Mouse (Mus musculus) heart, postnatal 10 days (tissue): ENCODE measurements at regions not wholly inside any gene's neighbourhood (a gene's known extent, or its start where the extent isn't known, plus 50 kb on each side); places are given as distances from the start of the nearest gene placed in this dataset.

Experiments
- DNase-seq, 2 experiments: peaks; one replicate each; pipeline ENCODE4 v3.0.0; 2021
- intact Hi-C: fragments of 180-260 bp; cut with DNase I; formaldehyde crosslinking; loops from one replicate; pipeline ENCODE4 v1.15.1; 2025

DNA sequence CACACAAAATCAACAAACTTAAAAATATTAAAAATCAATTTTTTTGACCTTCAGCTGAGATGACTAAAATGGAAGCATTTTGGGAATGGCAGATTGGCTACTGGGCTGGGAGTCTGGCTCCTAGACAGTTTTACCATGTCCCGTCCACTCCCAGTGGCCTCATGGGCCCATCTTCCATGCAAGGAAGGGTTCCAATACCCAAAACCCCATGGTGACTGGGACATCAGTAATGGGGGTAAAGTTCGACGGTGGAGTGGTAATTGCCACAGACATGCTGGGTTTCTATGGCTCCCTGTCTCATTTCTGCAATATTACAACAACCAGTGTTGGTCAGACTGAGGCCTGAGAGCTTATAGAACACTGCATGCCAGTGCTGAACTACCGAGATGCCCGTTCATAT, 82.2 kb downstream of the Il20rb start:
- intact Hi-C loops: loop anchor here (10.0 kb wide), 1 partner anchor 640 kb away; no protein-coding TSS in a partner anchor
- no peak for DNase-seq

DNA sequence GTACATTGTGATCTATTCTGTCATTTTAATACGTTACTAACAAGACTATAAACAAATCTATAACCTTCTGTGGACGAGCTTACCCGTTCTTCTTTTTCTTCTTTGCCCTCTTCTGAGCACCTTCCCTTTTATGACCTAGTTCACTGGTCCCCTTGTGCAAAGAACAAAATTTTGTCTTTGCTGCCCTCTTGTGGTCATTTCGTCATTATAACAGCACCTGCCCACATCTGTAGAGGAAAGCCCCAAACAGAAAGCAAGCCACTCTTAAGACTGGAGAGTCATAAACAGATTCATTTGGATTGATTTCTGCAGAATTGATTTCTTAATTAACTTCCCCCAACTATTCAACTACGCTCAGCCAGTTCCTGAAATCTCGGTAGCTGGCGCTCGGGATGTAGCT, 86.2 kb downstream of the Il20rb start:
- intact Hi-C loops: loop anchor here (1.0 to 10.0 kb wide), 2 partner anchors 553 to 636 kb away; no protein-coding TSS in a partner anchor
- DNase-seq: peak; percentile 64 to 81

DNA sequence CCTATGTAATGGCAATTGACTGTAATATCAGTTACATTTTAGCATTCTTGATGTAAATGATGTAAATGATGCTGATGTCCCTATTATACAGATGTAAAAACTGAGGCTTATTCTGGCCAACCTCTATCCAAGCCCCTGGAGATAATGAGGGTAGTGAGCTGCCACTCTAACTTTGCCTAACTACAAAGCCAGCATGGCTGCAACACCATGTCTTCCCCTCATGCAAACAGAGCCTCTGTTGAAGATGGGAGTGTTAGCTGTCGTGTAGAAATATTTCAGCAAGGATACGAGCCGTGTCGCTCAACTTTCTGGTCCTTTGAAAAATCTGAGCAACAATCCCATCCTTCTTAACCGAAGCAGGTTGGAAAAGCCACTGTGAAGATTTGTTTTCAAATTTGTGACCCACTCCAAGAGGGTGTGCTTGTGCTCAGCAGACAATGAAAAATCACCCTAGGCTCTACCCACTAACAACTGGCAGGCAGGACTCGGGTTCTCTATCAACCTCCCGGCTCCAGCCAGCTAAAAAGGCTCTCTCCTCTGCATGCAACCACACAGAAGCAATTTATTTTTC, 90.2 kb downstream of the Il20rb start:
- intact Hi-C loops: no loop called here
- DNase-seq: no peak

DNA sequence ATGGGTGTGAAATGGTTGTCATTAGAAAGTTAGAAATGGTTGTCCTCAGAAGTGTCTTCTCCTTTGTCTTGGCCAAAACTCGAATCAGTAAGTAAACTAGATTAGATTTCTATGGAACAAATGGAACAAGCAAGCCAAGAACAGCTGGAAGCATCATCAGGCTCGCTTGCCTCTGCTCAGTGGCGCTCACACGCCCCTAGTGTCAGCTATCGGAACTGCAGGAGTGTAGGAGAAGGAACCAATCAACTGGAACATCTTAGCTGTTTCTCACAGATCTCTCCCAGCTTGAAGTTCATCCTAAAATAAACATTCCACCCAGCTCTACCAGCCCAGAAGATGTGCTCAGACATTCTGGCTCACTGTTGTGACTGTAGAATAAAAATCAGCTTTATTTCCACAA, 90.9 kb downstream of the Il20rb start:
- intact Hi-C loops: no loop called here
- peak; percentile 75 to 89 for DNase-seq

DNA sequence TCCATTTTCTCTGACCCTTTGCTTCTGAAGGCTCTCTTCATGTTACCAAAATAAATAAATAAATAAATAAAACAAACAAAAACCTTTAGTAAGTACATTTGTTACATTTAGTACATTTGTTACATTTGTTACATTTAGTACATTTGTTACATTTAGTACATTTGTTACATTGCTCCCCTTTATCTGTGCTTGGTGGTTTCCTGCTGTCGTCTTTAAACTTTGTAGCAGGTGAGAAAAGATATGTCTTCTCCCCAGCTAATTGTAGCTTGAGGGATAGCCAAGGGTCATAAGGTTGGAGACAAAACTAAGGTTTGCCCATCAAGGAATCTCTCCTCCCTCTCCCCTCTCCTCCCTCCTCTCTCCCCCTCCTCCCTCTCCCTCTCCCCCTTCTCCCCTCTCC, 92.0 kb downstream of the Il20rb start:
- intact Hi-C loops: no loop called here
- no peak for DNase-seq

DNA sequence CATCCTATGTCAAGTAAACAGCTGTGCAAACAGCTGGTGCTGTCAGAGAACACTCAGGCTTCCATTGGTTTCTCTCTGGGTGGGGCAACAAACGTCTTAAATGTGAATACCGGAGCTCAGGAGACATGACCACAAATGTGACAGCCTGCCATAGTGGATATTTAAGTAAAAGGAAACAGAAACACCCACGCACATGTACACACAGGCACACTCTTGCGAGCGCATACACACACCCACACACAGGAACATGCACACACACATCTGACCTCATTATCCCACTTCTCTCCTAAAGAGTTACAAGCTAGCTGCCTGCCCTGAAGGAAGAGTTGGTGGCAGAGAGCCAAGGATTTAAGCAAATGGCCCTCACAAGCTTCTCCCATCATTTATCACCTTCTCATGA, 92.4 kb downstream of the Il20rb start:
- intact Hi-C loops: no loop called here
- no peak for DNase-seq

DNA sequence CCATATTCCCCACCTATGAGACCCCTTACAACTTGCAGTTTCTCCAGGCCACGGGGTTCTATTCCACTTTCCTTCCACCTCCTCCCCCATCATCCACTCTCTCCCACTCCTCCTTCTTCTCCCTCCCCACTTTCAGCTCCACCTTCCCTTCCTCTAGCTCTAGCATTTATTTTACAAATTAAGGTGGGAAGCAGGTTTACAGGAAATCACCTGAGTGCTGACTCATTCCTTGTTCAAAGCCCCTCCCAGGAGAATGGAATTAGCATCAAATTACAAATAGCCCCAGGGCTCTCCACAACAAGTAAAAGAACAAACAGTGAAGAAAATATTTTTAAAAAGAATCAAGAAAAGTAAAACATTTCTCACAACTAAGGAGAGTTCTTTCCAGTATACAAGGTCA, 94.3 kb downstream of the Il20rb start:
- intact Hi-C loops: no loop called here
- DNase-seq: no peak

DNA sequence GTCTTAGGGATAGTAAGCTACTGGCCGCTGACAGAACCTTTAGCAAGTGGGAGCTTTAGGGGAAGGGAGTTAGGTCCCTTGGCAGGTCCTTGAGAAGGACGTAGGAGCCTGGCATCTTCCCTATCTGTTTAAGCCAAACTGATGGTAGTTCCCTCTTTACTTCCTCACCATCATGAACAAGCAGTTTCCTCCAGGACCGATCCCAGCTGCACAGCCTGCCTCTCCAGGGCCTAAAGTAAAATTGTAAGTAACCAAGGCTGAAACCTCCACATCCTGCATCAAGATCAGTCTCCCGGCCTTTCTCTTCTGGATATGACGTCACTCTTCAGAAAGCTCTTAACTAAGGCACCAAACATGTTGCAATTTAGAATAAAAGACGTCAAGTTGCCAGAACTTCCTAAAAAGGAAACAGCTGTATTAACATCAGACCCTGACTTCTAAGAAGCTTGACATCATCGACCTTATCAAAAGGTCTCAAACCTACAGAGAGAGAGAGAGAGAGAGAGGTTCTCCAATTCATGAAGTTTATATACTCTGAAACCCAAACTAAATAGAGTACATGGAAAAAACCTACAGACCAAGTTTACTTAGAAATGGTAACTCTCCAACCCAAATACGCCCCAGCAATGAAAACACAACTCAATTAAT, 94.9 kb downstream of the Il20rb start:
- DNase-seq: no peak
- intact Hi-C loops: no loop called here

DNA sequence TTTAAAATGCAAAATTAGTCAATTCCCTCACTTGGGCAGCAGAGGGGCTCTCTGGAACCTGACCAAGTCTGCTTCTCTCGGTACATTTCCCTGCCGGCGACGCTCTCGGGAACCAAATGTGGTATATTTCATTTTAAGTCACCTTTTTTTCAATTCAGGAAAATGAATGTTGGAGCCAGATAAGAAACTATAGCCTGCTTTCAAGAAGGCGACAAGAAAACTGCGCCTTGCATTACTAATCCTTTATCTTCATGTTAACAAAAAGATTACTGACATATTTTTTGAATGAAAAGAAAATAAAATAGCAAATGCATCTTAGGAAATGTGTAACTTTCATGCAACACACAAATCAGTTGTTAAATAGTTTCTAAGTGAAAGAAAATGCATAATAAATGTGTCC, 98.2 kb downstream of the Il20rb start:
- intact Hi-C loops: no loop called here
- no peak for DNase-seq

DNA sequence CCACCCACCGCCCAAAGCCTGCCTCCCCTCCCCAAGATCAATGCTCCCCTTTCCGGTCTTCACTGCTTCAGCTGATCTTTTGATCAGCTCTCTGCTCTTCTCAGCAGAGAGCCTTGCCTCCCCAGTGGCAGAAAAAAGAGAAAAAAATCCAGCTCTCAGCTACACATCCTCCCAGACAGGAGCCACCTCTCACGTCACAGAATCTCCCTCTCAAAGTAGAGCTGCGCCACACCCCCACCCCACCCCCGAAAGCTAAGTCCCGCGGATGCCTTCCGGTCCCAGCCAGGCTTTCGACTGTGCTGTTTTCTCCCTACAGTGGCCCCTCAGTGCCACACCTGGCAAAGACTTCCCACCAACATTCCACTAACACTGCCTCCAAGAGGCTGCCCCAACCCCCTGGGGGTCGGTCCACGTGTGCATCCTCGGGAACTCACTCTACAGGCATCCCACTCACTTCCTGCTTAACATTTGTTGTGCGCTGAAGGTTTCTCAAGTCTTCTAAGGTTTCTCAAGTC, 99.4 kb downstream of the Il20rb start:
- intact Hi-C loops: no loop called here
- no peak for DNase-seq

DNA sequence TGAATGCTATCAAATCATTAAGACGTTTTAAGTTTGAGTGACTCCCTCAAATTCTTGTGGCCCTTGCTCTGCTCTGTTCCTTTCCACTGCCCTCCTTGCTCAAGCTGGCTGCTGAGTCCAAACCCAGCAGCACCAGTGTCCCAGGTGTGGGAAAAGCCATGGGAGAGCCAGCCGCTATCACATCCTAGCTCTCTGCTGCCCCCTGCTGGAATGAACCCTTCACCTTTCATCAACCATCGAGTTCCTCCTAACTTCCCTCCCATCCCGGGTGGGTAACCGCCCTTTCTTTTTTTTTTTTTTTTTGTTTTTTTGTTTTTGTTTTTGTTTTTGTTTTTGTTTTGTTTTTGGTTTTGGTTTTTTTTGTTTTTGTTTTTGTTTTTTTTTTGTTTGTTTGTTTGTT, 104.1 kb downstream of the Il20rb start:
- intact Hi-C loops: loop anchor here (5.0 kb wide), 1 partner anchor 535 kb away; no protein-coding TSS in a partner anchor

DNA sequence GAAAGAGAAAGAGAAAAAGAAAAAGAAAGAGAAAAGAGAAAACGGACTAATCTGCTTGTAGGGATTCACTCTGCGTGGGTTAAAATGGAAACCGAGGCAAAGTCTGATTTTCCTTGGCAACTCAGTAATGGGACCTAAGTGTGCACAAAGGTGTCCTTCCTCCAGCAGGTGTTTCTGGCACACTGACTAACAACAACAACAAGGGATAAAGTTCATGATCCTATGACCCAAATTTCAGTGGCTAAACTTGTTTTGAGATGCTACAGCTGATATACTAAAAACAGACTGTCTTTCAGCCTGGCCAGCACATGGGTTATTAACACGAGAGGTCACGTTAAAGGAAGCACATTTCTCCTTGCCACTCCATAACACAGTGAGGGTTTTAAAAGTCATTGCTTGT, 116.7 kb downstream of the Il20rb start:
- intact Hi-C loops: no loop called here
- no peak for DNase-seq

More for the DNA sequence above, 104.1 kb downstream of the Il20rb start:
- peak; percentile 54 to 76 for DNase-seq

DNA sequence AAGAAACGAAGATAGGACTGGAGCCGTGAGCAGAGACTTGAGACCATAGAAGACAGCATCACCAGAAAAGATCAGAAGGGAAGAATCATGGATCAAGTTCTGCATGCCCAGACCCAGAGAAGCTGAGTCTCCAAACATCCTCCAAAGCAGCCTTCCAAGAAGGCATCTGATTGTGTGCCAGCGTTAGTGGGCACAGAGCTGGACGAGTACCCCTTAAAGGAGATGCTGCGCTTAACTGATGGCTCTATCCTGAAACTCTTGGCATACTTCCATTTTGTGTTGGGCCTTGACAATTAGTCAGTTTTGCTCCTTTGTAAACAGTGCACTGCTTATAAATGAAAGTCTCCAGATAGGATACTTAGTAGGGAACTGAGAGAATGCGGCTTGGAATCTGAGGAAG, 119.8 kb downstream of the Il20rb start:
- intact Hi-C loops: no loop called here
- DNase-seq: no peak

DNA sequence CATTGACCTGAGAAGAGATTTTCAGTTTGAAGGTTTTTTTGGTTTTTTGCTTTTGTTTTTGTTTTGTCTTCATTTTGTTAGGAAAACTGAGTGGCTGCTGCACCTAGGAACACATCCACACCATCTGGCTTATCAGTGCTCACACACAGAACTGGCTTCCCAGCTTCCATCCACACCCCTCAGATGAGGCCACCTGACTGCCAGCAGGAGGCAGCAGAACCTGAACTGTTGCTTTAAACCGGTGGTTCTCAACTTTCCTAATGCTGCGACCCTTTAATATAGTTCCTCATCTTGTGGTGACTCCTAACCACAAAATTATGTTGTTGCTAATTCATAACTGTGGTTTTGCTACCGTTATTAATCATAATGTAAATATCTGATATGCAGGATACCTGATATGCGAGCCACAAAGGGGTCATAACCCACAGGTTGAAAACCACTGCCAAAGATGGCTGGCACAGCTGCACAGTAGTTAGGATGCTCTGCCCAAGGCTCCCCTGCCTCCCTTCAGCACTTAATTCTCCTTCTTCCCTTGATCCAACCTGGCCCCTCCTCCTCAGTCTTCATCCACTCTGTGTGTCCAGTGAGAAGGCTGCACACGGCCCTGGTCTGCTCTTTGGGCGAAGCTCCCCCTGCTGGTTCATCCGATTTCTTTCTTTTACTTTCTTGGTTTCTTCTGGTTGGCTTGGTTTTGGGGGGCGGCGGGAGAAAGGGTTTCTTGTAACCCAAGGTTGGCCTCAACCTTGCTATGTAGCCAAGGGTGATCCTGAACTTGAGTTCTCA, 126.5 kb downstream of the Il20rb start:
- intact Hi-C loops: no loop called here
- DNase-seq: peak; percentile 11 to 30

DNA sequence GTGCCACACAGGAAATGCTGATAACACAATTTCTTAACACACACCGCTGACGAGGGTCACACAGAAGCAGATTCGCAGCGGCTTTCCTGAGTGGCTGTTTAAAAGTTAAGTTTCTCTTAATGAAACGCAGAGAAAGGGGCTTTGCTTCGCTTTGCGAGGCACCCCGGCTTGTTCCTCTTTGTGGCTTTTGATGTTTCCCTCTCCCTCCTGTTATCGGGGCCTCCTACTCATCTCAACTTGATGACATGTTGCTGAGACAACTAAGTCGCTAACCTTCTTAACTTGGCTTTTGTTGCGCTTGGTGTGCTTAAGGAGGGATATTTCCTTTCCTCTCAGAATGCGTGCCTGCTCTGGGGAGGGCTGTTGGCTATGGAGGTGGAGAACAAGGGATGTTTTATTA, 129.0 kb downstream of the Il20rb start:
- DNase-seq: no peak
- intact Hi-C loops: no loop called here

DNA sequence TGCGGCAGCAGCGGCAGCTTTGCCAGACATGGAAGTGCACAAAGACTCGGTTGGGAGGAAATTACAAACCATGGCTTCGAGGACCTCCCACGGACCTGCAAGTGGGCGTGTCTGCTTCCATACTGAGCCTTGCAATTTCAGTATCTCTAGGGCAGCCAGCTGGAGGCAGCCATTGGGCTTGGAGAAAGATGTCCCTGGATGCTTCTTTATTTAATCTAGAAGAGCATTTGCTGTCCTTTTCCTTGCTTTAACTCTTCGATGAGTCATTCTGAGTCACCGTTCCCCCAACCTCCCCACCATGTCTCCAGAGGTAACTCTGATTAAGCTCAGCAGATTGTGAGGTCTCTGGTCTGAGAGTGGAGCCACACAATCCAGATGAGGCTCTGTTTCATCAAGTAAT, 145.8 kb downstream of the Il20rb start:
- intact Hi-C loops: no loop called here
- DNase-seq: no peak

DNA sequence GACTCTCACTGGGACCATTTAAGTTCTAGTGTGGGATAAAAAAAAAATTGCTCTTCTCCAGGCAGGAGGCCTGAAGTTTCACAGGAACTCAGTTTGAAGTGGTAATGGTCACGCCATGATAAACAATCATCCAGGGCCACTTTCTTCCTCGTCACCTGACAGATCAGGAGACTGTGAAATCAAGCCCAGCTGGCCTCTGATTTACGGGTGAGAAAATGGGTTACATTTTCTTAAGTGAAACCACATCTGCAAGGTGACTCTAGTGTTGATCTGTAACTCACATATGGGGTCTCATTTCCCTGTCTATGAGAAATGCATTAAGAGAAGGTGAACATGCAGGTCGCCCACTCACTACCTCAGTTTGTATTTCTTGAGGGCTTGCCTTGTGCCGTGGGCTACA, 178.8 kb downstream of the Il20rb start:
- DNase-seq: no peak
- intact Hi-C loops: no loop called here

DNA sequence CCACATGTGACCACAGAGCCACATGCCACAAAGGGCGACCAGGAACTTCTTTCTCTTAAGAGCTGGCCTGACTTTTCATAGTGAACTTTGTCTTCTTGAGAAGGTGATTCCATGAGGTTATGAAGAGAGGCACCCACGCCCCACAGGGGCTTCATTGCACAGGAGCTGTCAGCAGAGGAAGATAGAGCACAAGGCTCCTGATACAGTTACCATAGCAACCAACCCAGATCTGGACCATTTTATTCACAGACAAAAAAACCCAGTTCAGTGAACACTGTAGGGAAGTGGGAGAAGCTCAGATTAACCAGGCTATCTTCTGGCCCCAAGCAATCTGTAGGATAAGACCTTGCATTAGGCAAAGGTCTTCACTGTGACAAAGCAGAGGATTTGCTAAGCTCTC, 179.2 kb downstream of the Il20rb start:
- intact Hi-C loops: no loop called here
- no peak for DNase-seq

DNA sequence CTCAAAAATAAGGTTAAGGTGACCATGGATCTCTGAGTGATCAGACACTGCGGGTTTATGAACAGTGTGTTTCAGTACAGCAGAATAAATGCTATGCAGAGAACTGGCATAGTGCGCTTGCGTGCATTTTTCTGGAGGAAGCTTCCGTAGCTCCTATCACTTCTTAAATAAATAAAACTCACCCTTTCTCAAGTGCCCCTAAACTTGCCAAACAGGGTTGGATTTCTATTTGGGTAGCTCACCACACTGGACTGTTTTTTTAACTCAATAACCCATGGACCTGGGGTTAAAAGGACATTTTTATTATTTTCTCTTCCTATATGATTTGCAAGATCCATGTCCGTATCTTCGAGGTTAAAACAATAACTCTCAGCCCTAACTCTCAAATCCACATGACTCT, 182.8 kb downstream of the Il20rb start:
- intact Hi-C loops: no loop called here
- DNase-seq: no peak

DNA sequence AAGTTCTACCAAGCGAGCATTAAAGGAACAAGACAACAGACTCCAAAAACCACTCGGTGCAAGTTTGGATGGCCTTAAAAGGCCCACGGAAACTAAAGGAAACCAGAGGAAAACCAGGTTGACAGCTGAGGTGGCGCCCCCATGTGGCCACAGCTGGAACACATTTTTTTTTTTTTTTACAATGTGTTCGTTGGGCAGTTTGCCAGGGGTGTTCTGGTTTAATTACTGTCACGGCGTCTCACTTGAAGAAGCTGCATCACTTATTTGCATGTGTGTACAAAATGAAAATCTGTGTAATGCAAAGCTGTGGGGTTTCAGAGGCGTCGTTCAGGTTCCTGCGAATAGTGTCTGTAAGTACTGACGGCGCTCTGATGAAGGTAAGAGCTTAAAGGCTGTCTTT, 185.0 kb downstream of the Il20rb start:
- intact Hi-C loops: no loop called here

DNA sequence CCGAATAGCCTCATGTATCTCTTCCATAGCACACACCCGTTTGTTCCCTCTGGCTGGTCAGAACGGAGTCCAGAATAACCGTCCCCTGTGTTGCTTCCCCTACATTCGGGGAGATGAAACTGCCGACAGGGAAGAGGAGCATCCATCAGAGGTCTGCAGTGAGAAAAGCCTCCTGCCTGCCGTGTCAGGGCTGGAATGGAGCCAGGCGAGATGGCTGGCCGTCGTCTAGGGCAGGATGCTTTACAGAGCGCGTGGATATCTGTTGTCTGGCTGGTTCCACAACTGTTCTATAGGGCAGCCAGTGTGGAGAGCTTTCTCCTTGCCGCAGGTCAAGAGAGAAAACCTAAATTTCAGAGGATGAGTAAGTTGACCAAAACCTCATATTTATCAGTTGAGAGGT, 209.2 kb downstream of the Il20rb start:
- intact Hi-C loops: no loop called here
- DNase-seq: no peak

More for the DNA sequence above, 185.0 kb downstream of the Il20rb start:
- DNase-seq: peak in 1 of 2 experiments; percentile 10
